Mouse (Mus musculus) liver, postnatal 0 days (tissue): ENCODE measurements around the gene Wdr6. TPM values are rescaled to one million over a fixed set of nuclear protein-coding genes. Genes with fewer than 3 reads are reported as not detected.
A peak's percentile ranks its signal among the peaks of the same experiment; 100 is the strongest.

Source experiments
- ATAC-seq: fragments of 200-750 bp; cut with Nextera tagmentation; 2 replicates; pipeline ENCODE4 v1.8.0; 2017; ENCODE audit warnings: mild to moderate bottlenecking, moderate library complexity
- DNase-seq: peaks from one replicate; pipeline ENCODE4 v3.0.0-alpha.2; 2016
- H3K27ac ChIP-seq: fragments of 300-500 bp; sonication (generic); 2 replicates; pipeline ENCODE4 v1.5.1; 2014; ENCODE audit warnings: antibody characterized with exemption, moderate library complexity, mild to moderate bottlenecking, low read depth
- H3K27me3 ChIP-seq: fragments of 300-500 bp; sonication (generic); 2 replicates; pipeline ENCODE4 v1.6.1; 2014; ENCODE audit warnings: low read length, control low read depth, mixed read lengths; ENCODE audit not compliant: insufficient read depth
- H3K36me3 ChIP-seq: fragments of 300-500 bp; sonication (generic); replicated peaks from 2 replicates; pipeline ENCODE4 v1.6.1; 2014; ENCODE audit warnings: mild to moderate bottlenecking, control low read depth, low read length, moderate library complexity, mixed read lengths; ENCODE audit not compliant: insufficient read depth
- H3K4me1 ChIP-seq: fragments of 300-500 bp; sonication (generic); 2 replicates; pipeline ENCODE4 v1.6.1; 2014; ENCODE audit warnings: antibody characterized with exemption, mild to moderate bottlenecking, control low read depth; ENCODE audit not compliant: insufficient read depth
- H3K4me2 ChIP-seq: fragments of 300-500 bp; sonication (generic); 2 replicates; pipeline ENCODE4 v1.6.1; 2014; ENCODE audit warnings: low read depth, mild to moderate bottlenecking, low read length, moderate library complexity, mixed read lengths
- H3K4me3 ChIP-seq: fragments of 300-500 bp; sonication (generic); 2 replicates; pipeline ENCODE4 v1.5.1; 2014; ENCODE audit warnings: low read depth, low read length
- H3K9ac ChIP-seq: fragments of 300-500 bp; sonication (generic); replicated peaks from 2 replicates; pipeline ENCODE4 v1.6.1; 2014; ENCODE audit warnings: mild to moderate bottlenecking, moderate library complexity
- H3K9me3 ChIP-seq: fragments of 300-500 bp; sonication (generic); 2 replicates; pipeline ENCODE4 v1.6.1; 2016; ENCODE audit warnings: mild to moderate bottlenecking, control low read depth, low read length, mixed read lengths
- CTCF ChIP-seq: sonication (generic); IDR thresholded peaks from 2 replicates; pipeline ENCODE4 v1.5.1; 2016; ENCODE audit warnings: antibody characterized with exemption, low read depth
- EP300 ChIP-seq: IDR thresholded peaks from 2 replicates; pipeline ENCODE4 v1.6.1; 2016; ENCODE audit warnings: antibody characterized with exemption, low read depth, mild to moderate bottlenecking
- WGBS: fragments of 180-500 bp; shearing (Covaris S2); extraction: QIAGEN DNeasy Blood & Tissue Kit; methylation state at CpG from one replicate; pipeline ENCODE4 v1.1.7; 2014; ENCODE audit not compliant: insufficient replicate concordance; 5-methylcytosine and 5-hydroxymethylcytosine counted together
- polyA plus RNA-seq: library from polyadenylated mRNA; unstranded; fragments of >200 nt; fragmentation: Nextera tagmentation; extraction: Ambion mirVana; gene quantifications from 2 replicates; pipeline ENCODE4 v1.2.1, GENCODE M21; 2015

The Wdr6 gene
- polyA plus RNA-seq, 1 experiment from 2014 or later: 5.7 TPM

GRCm38 (mm10) chr9:108601986-108602385 lies 23.4 kb upstream of the Wdr6 start:
- TF ChIP-seq EP300 (no peak), CTCF (no peak)
- H3K4me3 ChIP-seq: no peak overlapping the region
- no peaks in the 10 kb centered on the region for H3K9me3 ChIP-seq
- no peak overlapping the region for H3K9ac ChIP-seq
- 69% methylated on average over 4 of the region's 4 CpGs for WGBS
- ATAC-seq (no peak), DNase-seq (no peak)
- H3K27me3 ChIP-seq: no peaks in the 10 kb centered on the region
- H3K27ac ChIP-seq: no peak overlapping the region
- peaks cover 38% of the 10 kb centered on the region for H3K36me3 ChIP-seq
- peaks cover 10% of the 10 kb centered on the region; the same call in 1 of the 2 replicates for H3K4me1 ChIP-seq
- no peak overlapping the region for H3K4me2 ChIP-seq

GRCm38 (mm10) chr9:108600011-108600410 lies 21.5 kb upstream of the Wdr6 start:
- Histone ChIP-seq H3K4me3 (no peak overlapping the region), H3K9ac (no peak overlapping the region), H3K4me2 (no peak overlapping the region), H3K9me3 (no peaks in the 10 kb centered on the region), H3K27me3 (no peaks in the 10 kb centered on the region), H3K27ac (no peak overlapping the region), H3K36me3 (peaks cover 21% of the 10 kb centered on the region), H3K4me1 (peaks cover 10% of the 10 kb centered on the region; the same call in 1 of the 2 replicates)
- no peak for ATAC-seq
- TF ChIP-seq EP300: no peak
- TF ChIP-seq CTCF: no peak
- WGBS: 57% methylated on average over 2 of the region's 2 CpGs
- no peak for DNase-seq

GRCm38 (mm10) chr9:108599021-108599566 lies 20.6 kb upstream of the Wdr6 start:
- no peaks in the 10 kb centered on the region for H3K27me3 ChIP-seq
- 73% methylated on average over 4 of the region's 4 CpGs for WGBS
- H3K4me1 ChIP-seq: peaks cover 10% of the 10 kb centered on the region; the same call in 1 of the 2 replicates
- no peak for TF ChIP-seq EP300
- TF ChIP-seq CTCF: no peak
- H3K36me3 ChIP-seq: peaks cover 13% of the 10 kb centered on the region
- no peak for DNase-seq
- no peak overlapping the region for H3K27ac ChIP-seq
- H3K9ac ChIP-seq: no peak overlapping the region
- H3K4me3 ChIP-seq: no peak overlapping the region
- no peak overlapping the region for H3K4me2 ChIP-seq
- ATAC-seq: no peak
- no peaks in the 10 kb centered on the region for H3K9me3 ChIP-seq

- WGBS: 7% methylated on average over 67 of the region's 69 CpGs
- peak within 1 kb of the TSS; percentile 84 for H3K4me2 ChIP-seq
- DNase-seq (peak; percentile 50), ATAC-seq (peak; percentile 69)
- TF ChIP-seq CTCF: no peak
- TF ChIP-seq EP300: no peak
- H3K27ac ChIP-seq: no peak within 1 kb of the TSS
- H3K9ac ChIP-seq: peak within 1 kb of the TSS; percentile 57
- H3K27me3 ChIP-seq: no peaks in the 10 kb centered on the region
- no peaks in the 10 kb centered on the region for H3K36me3 ChIP-seq
- peaks cover 10% of the 10 kb centered on the region; the same call in 1 of the 2 replicates for H3K4me1 ChIP-seq
- H3K4me3 ChIP-seq: peak within 1 kb of the TSS; percentile 53
- H3K9me3 ChIP-seq: no peaks in the 10 kb centered on the region
These were observed 18.6 kb upstream of the Wdr6 start, which contains the start of gene P4htm for GRCm38 (mm10) chr9:108596998-108597764. Gene P4htm, minus strand, starts transcription at chr9:108597667.

- no peaks in the 10 kb centered on the region for H3K9me3 ChIP-seq
- 52% methylated on average over 3 of the region's 3 CpGs for WGBS
These were observed 15.8 kb upstream of the Wdr6 start for GRCm38 (mm10) chr9:108594354-108594753.

GRCm38 (mm10) chr9:108591462-108591861 lies 12.9 kb upstream of the Wdr6 start:
- WGBS: 80% methylated on average over 4 of the region's 4 CpGs

More at GRCm38 (mm10) chr9:108594354-108594753, 15.8 kb upstream of the Wdr6 start:
- DNase-seq: no peak
- ATAC-seq: no peak
- no peak overlapping the region for H3K4me2 ChIP-seq
- no peak for TF ChIP-seq CTCF
- TF ChIP-seq EP300: no peak
- no peak overlapping the region for H3K9ac ChIP-seq
- H3K4me3 ChIP-seq: no peak overlapping the region
- no peak overlapping the region for H3K27ac ChIP-seq
- peaks cover 8% of the 10 kb centered on the region; the same call in 1 of the 2 replicates for H3K4me1 ChIP-seq
- H3K36me3 ChIP-seq: no peaks in the 10 kb centered on the region
- no peaks in the 10 kb centered on the region for H3K27me3 ChIP-seq

More at GRCm38 (mm10) chr9:108591462-108591861, 12.9 kb upstream of the Wdr6 start:
- H3K4me3 ChIP-seq: no peak overlapping the region
- H3K9ac ChIP-seq: no peak overlapping the region
- no peaks in the 10 kb centered on the region for H3K36me3 ChIP-seq
- ATAC-seq (no peak), DNase-seq (no peak)
- no peaks in the 10 kb centered on the region for H3K4me1 ChIP-seq
- TF ChIP-seq CTCF (no peak), EP300 (no peak)
- no peaks in the 10 kb centered on the region for H3K27me3 ChIP-seq
- no peak overlapping the region for H3K27ac ChIP-seq
- no peaks in the 10 kb centered on the region for H3K9me3 ChIP-seq
- no peak overlapping the region for H3K4me2 ChIP-seq
